Mouse (Mus musculus) bone marrow macrophage, adult 2 months (primary cell): ENCODE measurements around the gene Gm20388.

ENCODE experiments used
- CTCF ChIP-seq: IDR thresholded peaks from 2 replicates; pipeline ENCODE4 v1.5.1; 2012; ENCODE audit warnings: low read depth, mild to moderate bottlenecking, low read length, moderate library complexity
- POLR2A ChIP-seq: IDR thresholded peaks from 2 replicates; pipeline ENCODE4 v1.6.1; 2012; ENCODE audit warnings: mild to moderate bottlenecking, low read depth, low read length, borderline replicate concordance

DNA sequence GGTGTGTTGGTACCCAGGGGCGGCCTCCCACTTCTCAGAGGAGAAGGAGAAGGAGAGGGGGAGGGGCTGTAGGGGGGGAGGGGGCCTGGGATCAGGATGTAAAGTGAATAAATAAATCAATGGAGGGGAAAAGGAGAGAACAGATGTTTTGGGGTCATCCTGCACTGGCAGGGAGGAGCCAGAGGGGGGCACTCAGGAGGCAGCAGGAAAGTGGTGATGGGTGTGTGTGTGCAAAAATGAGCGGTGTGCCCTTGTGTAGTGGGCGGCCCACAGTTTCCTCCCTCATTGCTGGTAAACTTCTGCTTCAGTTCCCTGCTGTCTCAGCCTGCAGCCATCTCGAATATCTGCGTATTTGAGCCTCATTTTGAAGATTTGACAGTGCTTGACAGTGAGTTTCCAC, 2224.9 kb downstream of the Gm20388 start:
- TF ChIP-seq CTCF (peak; percentile 52; the same call in 1 of the 2 replicates), POLR2A (no peak)
